Mouse (Mus musculus): ENCODE data around the gene Ak3.
"Not testable (repeated sequence)": the region's sequence is repeated elsewhere in the genome, so short reads cannot be mapped to it uniquely, and the experiment has no call there.

Gene Ak3

DNA sequence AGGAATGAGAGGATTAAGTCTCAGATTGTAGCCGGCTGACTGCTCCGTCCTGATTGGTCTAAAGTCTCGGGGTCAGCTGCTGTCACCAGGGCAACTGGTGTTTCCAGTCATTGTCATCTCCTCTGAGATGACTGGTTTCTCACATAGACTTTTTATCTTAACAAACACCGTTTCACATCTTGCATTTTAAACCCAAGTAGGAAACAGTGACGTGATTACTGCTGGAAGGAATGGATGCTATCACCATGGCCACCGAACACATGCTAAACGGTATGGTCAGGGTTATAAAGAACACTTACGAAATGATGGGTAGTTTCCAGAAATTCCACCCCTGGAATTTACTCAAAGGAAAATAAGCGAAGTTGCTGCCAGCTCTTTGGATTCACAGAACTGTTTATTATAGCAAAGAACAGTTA, 3.4 kb downstream of the Ak3 start:
- no peak for DNase-seq (ENCODE audit: extremely low spot score, low spot score)

DNA sequence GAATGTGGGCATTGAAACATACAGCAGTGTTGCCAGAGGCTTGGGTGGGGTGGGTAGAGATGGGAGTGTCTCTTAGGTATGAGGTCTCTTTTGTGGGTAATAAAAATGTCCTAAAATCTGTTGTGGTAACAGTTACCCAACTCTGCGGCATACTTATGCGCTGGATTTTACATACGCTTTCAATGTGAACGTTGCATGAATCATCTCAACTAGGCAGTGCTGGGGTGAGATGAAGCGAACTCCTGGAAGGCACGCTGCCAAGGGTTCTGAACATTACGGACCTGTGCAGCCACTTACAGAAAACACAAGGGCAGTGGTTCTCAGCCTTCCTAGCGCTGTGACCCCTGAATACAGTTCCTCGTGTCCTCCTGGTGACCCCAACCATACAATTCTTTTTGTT, 5.1 kb downstream of the Ak3 start:
- DNase-seq (ENCODE audit: extremely low spot score, low spot score) = no peak

DNA sequence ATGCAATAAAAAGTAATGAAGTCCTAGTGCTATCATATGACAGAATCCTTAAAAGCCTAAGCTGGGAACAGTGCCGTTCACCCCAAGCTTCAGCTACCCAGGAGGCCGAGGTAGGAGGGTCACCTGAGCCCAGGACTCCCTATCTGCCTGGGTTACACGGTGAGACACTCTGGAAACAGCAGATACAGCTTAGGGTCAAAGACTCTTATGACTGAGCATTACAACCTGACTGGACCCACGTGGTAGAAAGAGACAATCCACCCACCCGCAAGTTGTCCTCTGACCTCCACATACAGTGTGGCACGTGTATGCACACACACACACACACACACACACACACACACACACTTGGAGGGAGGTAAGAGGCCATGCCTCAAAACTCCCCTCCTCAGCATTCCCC, 5.6 kb downstream of the Ak3 start:
- DNase-seq (ENCODE audit: extremely low spot score, low spot score) = no peak

DNA sequence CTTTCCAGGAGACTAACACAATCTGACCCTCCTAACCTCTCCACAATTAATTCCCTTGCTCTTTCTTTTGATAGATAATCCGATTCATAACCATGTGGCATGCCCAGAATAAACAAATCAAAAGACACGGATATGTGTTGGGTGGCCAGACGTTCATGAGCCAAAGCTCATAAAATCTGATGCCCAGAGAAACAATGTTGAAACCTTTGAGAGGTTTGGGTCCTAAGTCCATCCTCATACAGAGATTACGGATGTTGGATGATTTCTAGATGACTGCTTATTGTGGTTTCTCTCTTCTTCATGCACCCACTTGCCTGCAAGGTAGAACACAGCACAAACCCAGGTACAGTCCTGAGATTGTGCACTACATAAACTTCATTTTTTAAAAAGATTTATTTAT, 7.6 kb downstream of the Ak3 start:
- DNase-seq (ENCODE audit: extremely low spot score, low spot score) = no peak

DNA sequence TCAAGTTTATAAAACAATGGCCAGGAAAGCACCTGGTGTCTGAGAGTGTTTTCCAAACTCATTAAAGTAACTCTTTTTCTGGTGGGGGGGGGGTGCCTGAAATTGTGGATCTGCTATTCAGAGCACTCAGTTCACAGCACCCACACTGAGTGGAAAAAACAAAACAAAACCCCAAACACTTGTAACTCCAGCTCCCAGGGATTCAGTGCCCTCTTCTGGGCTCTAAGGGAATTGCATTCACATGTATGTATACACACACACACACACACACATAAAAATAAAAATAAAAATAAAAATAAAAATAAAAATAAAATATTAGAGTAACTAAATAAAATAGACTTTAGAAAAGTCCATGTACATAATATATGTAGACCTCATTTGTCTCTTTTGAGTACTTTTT, 8.4 kb downstream of the Ak3 start:
- no peak for DNase-seq (ENCODE audit: extremely low spot score, low spot score)

DNA sequence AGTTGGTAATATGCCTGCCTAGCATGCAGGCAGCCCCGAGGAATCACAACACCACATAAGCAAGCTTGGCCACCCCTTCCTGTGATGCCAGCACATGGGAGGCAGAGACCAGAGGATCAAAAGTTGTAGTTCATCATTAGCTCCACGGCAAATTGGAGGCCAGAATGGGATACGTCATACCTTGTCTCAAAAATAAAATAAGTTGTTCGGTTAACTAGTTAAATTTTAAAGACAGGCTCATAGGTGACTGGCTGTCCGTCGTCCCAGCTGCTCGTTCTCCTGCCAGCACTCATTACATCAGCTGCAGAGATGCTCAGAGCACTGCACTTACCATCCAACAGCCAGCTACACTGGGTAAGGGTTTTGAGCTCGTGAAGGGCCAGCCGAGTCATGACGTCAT, 10.2 kb downstream of the Ak3 start:
- DNase-seq (ENCODE audit: extremely low spot score, low spot score) = no peak

DNA sequence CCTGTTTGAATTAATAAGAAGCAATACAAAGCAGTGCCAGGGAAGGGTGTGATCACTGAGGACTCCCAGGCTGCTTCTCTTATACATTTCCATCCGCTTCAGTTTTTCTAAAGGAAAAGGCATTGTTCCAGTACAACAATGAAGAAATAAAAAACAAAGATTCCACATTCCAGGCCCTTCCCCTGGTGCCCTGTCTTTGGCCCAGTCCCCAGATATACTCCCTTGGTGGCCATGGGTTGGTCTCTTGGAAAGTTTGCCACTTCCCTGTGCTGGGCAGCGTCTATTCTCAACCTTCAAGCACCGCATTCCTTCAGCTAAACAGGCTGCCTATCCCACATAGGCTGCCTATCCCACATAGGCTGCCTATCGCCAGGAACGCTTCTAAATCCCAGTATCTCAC, 10.7 kb downstream of the Ak3 start:
- DNase-seq (ENCODE audit: extremely low spot score, low spot score) = no peak

DNA sequence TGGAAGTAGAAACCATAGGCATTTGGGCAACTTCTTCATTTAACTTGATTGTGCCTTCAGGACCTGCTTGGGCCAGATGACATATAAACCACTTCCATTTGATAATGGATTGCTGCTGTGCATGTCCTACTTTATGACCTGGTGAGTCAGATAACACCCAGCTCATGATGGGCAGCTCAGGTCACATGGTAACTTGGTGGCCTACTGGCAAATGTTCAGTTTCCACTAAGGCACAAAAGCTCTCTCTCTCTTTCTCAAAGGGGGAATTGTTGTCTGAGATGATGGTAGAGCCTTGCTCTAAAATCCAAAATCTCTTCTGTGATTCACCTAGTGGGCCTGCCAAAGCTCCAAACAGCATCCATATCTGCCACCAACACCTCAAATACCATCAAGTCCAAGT, 15.1 kb downstream of the Ak3 start:
- DNase-seq (ENCODE audit: extremely low spot score, low spot score) = no peak

DNA sequence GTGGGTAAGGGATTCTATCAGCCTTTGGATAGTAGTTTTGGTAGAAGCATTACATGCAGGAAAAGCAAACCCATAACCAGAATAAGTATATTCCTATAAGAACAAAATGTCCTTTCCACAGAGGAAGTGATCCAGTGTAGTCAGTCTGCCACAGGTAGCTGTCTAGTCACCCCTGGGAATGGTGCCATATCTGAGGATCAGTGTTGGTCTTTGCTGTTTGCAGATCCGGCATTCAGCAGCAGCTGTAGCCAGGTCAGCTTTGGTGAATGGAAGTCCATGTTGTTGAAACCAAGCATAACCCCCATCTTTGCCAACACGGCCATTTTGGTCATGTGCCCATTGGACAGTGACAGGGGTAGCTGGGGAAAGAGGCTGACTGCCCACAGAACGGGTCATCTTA, 16.0 kb downstream of the Ak3 start:
- DNase-seq (ENCODE audit: extremely low spot score, low spot score) = no peak

DNA sequence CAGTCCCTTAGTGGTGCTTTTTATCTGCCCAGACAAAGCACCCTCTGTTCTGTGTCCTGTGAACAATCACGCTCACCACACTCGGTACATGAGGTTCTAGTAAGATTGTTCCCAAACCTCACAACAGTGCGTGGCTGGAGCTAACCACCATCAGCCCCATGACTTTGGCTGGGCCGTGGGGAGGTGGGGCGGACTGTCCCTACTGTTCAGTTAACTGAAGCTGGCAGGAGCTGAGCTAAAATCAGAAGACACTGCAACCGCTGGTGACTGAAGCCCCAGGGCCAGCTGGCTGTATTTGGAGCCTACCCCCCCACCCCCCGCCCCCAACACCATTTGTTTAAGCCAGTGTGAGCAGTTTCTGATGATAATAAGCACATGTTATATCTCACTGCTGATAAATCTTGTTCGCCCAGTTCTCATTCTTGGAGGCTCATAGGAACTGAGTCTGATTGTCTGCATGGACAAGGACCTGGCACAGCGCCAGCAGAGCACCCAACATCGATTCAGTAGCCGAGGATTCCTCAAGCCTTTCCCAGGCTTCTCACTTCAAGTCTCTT, 23.3 kb downstream of the Ak3 start:
- DNase-seq (ENCODE audit: extremely low spot score, low spot score) = no peak

DNA sequence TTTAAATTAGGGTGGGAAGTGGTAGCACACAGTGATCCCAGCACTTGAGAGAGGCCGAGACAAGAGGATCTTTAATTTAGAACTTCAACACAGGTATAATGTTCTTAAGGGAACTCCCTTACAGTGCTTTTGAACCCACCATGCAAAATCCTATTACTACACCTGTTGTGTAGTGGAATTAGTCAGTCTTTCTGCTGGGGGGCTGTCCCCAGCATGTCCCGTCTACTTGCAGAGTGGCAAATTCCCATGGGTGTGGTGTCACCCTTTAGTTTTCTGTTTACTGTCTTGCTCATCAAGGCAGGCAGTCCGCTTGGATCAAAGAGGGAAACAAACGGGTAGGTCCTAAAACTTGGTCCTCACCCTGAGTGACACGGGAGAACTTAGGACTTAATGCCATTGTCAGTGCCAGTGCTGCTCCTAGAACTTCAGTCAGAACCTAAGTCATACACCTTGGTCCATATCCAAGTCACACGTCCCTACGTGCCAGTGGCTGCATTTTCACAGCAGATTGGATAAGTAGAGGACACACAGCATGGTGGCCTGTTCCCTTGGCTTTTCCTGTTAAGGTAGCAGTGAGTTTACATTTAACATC, 25.9 kb downstream of the Ak3 start:
- no peak for DNase-seq (ENCODE audit: extremely low spot score, low spot score)

DNA sequence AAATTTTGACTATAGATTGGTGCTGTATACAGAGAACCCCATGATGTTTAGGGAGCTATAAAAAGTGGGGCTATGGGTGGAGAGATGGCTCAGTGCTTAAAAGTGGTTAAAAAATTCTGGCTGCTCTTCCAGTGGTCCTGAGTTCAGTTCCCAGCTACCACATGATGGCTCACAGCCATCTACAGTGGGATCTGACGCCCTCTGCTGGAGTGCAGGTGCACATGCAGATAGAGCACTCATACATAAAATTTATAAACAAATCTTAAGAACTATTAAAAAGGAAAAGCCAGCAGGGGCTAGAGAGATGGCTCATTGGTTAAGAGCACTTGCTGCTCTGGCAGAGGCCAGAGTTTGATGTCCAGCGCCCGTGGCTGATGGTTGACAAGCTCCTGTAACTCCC, 28.1 kb downstream of the Ak3 start:
- DNase-seq (ENCODE audit: extremely low spot score, low spot score) = no peak

DNA sequence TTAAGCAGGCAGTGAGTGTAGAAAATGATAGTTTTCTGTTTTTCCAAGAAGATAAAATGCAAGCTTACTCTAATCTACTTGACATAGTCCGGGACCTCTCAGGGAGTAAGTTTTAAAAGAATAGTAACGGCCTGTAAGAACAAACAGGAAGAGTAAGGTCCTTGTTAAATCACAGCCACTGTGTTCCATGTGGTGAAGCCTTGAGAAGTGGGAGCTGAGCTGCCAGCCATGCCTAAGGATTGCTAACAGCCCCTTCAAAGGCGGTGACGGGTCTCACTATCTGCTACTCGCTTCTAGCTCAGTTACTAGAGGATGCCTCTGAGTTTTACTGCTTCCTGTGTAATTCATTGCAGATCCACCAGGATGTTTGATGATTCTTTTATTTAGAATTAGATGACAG, 31.0 kb downstream of the Ak3 start:
- no peak for DNase-seq (ENCODE audit: extremely low spot score, low spot score)

DNA sequence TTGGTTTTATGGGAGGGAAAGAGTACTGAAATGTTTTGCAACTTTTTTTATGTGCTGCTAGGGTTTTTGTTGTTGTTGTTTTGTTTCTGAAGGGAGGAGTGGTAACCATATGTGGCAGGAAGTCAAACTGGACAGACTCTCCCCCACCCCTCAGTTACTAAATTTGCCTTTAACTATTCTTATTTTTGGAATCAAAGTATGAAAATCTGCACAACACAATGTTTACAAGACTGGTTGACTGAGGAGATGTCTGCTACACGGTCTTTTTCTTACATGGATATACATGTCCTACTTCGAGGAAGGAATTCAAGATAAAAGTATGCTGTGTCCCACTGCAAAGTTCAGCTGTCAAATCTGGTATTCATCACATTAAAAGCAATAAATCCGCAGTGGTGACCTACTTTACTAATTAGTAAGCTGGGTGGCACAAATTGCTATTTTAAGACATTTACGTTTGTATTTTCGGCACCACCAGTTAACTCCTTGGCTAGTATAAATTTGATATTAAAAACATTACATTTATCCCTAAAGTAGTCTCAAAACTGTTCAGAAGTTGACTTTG, 31.5 kb downstream of the Ak3 start:
- no peak for DNase-seq (ENCODE audit: extremely low spot score, low spot score)

DNA sequence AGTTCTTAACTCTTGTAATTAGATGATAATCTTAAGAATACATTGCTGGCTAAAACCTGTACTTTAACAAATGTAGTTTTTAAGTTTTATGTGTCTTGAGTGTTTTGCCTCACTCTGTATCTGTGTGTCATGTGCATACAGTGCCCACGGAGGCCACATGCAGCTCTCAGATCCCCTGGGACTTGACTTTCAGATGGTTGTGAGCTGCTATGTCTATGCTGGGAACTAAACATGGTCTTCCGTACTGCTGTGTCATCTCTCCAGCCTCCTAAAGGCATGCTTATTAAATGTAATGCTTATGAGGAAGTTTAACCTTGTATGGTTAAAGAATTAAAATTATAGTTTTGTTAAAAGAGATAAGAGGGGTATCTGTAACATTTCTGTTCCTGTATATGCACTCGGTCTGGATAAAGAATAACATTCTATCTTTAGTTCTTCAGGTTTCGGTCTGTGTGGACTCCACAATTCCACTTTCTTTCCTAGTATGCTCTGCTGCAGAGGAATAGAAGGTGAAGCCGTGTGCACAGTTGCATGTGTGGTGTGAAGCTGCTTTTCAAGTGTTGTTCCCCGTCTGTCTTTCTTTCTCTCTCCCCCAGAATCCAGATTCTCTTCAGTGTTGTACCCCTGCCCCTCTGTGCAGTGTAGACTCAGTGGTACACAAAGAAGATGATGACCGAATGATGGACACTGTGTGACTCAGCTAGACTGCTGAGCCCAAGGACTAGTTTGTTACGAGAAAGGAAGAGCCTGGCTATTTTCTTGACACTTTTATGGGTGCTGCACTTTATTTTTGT, 32.2 kb downstream of the Ak3 start:
- no peak for DNase-seq (ENCODE audit: extremely low spot score, low spot score)

DNA sequence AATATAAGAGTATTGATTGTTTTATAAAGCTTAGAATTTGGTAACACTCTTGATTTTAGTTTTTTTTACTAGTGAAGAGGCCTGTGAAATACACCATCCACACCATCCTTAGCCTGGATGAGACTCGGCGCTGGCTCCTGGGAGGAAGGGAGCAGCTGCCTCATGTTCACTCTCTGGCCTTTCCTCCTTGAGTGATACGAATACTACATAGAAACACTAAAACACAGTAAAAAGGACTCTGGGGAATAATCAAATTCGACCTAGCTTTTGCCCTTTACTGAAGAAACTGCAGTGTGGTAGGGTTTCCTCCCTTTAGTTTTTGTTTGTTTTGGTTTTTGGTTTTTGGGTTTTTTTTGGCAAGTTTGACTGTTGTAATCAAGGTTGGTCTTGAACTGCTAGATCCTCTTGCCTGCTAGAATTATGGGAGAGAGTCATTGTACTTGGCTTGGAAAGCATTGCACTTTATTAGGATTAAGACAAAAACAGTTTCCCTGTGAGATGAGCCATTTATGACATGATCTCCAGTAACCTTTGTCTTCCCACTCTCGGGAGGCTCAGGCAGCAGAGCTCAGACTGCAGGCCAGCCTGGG, 33.2 kb downstream of the Ak3 start:
- no peak for DNase-seq (ENCODE audit: extremely low spot score, low spot score)

DNA sequence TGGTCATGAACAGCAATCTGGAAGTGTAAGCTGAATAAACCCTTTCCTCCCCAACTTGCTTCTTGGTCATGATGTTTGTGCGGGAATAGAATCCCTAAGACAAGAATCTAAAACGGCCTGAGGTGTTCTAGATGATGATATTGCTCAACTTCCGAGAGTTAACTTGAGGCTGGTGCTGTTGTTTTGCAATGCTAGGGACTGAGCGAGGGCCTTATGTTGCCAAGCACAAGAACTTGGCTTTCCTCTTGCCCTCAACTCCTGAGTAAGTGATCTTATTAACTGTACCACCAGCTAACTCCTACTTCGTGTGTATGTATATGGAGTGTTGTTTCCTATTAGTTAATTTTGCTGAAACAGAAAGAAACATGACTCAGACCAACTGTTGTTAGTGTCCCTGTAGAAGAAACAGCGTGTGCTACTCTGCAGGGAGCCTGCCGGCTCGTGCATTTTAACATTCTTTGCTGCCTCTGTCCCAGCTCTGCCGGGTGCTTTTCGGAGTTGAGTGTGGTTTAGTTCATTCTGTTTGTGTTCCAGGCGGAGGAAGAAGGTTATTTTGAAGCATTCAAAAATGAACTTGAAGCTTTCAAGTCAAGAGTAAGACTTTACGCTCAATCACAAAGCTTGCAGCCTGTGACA, 36.3 kb downstream of the Ak3 start:
- no peak for DNase-seq (ENCODE audit: extremely low spot score, low spot score)

DNA sequence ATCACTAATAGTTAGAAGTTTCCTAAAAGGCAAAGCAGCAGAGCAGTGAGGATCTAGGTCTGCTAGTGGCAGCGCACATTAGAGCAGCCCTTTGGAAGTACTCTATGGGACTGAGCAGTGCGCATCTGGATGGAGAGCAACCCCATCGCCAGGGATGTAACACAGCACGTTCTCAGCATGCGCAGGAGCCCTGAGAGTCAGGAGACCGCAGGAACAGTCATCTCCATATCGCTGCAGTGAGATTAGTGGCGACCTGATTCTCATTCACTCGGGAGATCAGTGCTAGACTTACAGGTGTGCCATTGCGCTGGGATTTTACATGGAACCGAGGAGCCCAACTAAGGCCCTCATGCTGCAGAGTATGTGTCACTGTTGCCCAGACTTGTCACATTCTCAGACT, 38.7 kb downstream of the Ak3 start:
- DNase-seq (ENCODE audit: extremely low spot score, low spot score) = no peak

DNA sequence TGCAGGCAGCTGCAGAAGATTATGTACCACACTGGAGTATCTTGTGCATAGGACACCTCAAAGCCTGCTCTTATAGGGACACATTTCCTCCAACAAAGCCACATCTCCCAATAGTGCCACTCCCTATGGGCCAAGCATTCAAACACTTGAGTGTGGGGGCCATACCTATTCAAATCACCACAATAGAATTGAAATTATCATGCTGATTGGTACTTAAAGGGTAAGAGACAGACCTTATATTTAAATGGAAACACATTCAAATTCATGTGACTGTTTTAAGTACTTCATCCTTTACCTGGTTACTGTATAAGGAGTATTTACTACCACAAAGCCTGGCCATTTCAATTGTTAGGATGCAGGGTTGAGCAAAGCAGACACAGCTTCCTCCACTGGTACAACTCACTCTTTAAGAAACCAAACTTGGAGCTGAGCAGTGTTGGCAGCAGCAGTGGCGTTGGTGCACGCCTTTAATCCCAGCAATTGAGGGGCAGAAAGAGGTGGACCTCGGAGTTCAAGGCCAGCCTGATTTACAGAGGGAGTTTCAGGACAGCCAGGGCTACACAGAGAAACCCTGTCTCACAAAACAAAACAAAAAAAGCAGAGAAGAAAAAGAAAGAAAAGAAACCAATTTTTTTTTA, 39.6 kb downstream of the Ak3 start:
- DNase-seq (ENCODE audit: extremely low spot score, low spot score) = no peak

DNA sequence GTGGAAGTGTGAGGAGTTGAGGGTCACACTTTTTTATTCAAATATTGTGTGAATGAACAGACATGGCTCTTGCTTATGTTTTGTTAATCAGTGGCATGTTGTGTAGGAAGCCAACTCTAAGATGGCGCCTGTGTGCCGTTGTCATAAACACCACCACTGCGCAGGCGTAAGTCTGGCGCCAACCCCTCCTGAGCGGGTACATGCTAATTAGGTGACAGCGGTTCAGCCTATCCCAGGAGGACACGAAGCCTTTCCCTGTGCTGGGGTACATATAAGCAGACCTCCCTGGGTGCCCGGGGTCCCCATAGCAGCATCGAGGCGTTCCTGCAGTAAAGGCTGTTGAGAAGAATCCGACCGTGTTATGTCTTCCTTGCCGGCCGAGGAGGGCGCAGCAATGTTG, 47.4 kb downstream of the Ak3 start:
- not testable (repeated sequence) for DNase-seq (ENCODE audit: extremely low spot score, low spot score)

DNA sequence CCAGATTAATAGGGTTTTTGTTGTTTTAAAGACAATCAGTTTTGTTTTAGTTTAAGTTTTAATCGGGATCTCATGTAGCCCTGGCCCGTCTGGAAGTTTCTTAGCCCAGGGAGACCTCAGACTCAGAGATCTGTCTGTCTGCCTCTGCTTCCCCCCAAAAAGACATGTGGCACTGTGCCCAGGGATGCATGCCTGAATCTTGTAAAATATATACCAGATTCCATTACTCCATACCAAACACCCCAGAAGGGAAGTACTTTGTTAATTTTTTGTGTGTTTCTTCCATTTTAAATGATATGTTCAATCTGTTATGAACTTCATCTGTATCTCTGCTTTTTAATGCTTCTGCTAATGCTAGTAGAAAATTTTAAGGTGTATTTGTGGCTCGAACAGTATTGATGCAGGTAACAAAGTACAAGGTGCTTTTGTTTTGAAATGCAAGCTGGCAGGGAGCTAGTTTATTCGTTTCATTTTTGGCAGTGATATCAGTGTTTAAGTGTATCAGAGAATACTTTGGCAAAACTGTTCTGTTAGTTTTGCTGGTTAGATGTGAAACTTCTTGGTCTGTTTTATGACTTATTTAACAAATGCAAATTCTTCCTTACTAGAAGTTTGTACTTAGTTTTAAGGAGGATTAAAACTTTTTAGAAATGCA, 49.7 kb downstream of the Ak3 start:
- DNase-seq (ENCODE audit: extremely low spot score, low spot score) = no peak

Measured in neural tube, embryonic 10.5 days (tissue).